Mouse (Mus musculus) heart, embryonic 11.5 days (tissue): ENCODE data around the gene Gtpbp2. TPM values are rescaled to one million over a fixed set of nuclear protein-coding genes. Genes with fewer than 3 reads are reported as not detected.

ENCODE experiments used
- ATAC-seq: fragments of 200-750 bp; cut with Nextera tagmentation; replicated peaks from 2 replicates; pipeline ENCODE4 v1.8.0; 2017; ENCODE audit warnings: moderate library complexity; ENCODE audit not compliant: insufficient number of reproducible peaks, low FRiP score, low TSS enrichment
- H3K27ac ChIP-seq: fragments of 300-500 bp; sonication (generic); 2 replicates; pipeline ENCODE4 v1.5.1; 2014; ENCODE audit warnings: mild to moderate bottlenecking, low read depth, low read length
- H3K27me3 ChIP-seq: fragments of 300-500 bp; sonication (generic); 2 replicates; pipeline ENCODE4 v1.6.1; 2014; ENCODE audit warnings: mild to moderate bottlenecking, low read length, mixed read lengths; ENCODE audit not compliant: control insufficient read depth, insufficient read depth
- H3K36me3 ChIP-seq: fragments of 300-500 bp; sonication (generic); 2 replicates; pipeline ENCODE4 v1.6.1; 2014; ENCODE audit warnings: mild to moderate bottlenecking, low read length, moderate library complexity, mixed read lengths; ENCODE audit not compliant: control insufficient read depth, insufficient read depth
- H3K4me1 ChIP-seq: fragments of 300-500 bp; sonication (generic); 2 replicates; pipeline ENCODE4 v1.6.1; 2014; ENCODE audit warnings: low read length; ENCODE audit not compliant: control insufficient read depth, insufficient read depth
- H3K4me2 ChIP-seq: fragments of 300-500 bp; sonication (generic); 2 replicates; pipeline ENCODE4 v1.6.1; 2014; ENCODE audit warnings: mild to moderate bottlenecking, moderate library complexity
- H3K4me3 ChIP-seq: fragments of 300-500 bp; sonication (generic); 2 replicates; pipeline ENCODE4 v1.5.1; 2014; ENCODE audit warnings: low read depth, low read length
- H3K9ac ChIP-seq: fragments of 300-500 bp; sonication (generic); 2 replicates; pipeline ENCODE4 v1.6.1; 2014; ENCODE audit warnings: mild to moderate bottlenecking, low read depth, low read length, moderate library complexity
- H3K9me3 ChIP-seq: fragments of 300-500 bp; sonication (generic); replicated peaks from 2 replicates; pipeline ENCODE4 v1.6.1; 2016; ENCODE audit warnings: low read length; ENCODE audit not compliant: control insufficient read depth
- WGBS: fragments of 180-500 bp; shearing (Covaris S2); extraction: QIAGEN DNeasy Blood & Tissue Kit; methylation state at CpG from one replicate; pipeline ENCODE4 v1.1.7; 2014; ENCODE audit not compliant: insufficient replicate concordance; 5-methylcytosine and 5-hydroxymethylcytosine counted together
- polyA plus RNA-seq: library from polyadenylated mRNA; unstranded; fragments of >200 nt; fragmentation: Nextera tagmentation; extraction: Ambion mirVana; gene quantifications from 2 replicates; pipeline ENCODE4 v1.2.1, GENCODE M21; 2014

Gene Gtpbp2
- polyA plus RNA-seq, 1 experiment from 2014 or later: 28.6 TPM

GRCm38 (mm10) chr17:46138563-46139236 is 22.1 kb upstream of the Gtpbp2 start:
- H3K27ac ChIP-seq: no peak overlapping the region
- H3K36me3 ChIP-seq: 0 out of 2 replicates have a peak, but pooled peaks cover 3% of the 10 kb centered on the region
- H3K9me3 ChIP-seq: no peaks in the 10 kb centered on the region
- no peak overlapping the region for H3K4me3 ChIP-seq
- ATAC-seq: no peak
- no peaks in the 10 kb centered on the region for H3K27me3 ChIP-seq
- H3K9ac ChIP-seq: no peak overlapping the region
- no peak overlapping the region for H3K4me2 ChIP-seq
- 59% methylated on average over 8 of the region's 8 CpGs for WGBS
- H3K4me1 ChIP-seq: peaks cover 6% of the 10 kb centered on the region

- 86% methylated on average over 3 of the region's 3 CpGs for WGBS
- H3K36me3 ChIP-seq: 0 out of 2 replicates have a peak, but pooled peaks cover 3% of the 10 kb centered on the region
These were observed 21.0 kb upstream of the Gtpbp2 start for GRCm38 (mm10) chr17:46139872-46140271.

GRCm38 (mm10) chr17:46143578-46144423 is 17.0 kb upstream of the Gtpbp2 start, which contains the start of gene Rsph9:
Gene Rsph9 (minus strand): TSS chr17:46144216.
- Histone ChIP-seq H3K4me1 (peaks cover 15% of the 10 kb centered on the region), H3K36me3 (peaks cover 12% of the 10 kb centered on the region), H3K27me3 (no peaks in the 10 kb centered on the region), H3K9ac (peak within 1 kb of the TSS; percentile 47), H3K4me2 (peak within 1 kb of the TSS; percentile 87), H3K4me3 (peak within 1 kb of the TSS; percentile 41), H3K9me3 (no peaks in the 10 kb centered on the region), H3K27ac (0 out of 2 replicates have a peak within 1 kb of the TSS, but pooled peaks have one; percentile 35)
- 8% methylated on average over 37 of the region's 37 CpGs for WGBS
- peak; percentile 87 for ATAC-seq

More at GRCm38 (mm10) chr17:46139872-46140271, 21.0 kb upstream of the Gtpbp2 start:
- no peak overlapping the region for H3K27ac ChIP-seq
- no peak overlapping the region for H3K4me3 ChIP-seq
- H3K4me1 ChIP-seq: peaks cover 15% of the 10 kb centered on the region
- ATAC-seq: no peak
- no peaks in the 10 kb centered on the region for H3K9me3 ChIP-seq
- H3K9ac ChIP-seq: no peak overlapping the region
- H3K4me2 ChIP-seq: no peak overlapping the region
- no peaks in the 10 kb centered on the region for H3K27me3 ChIP-seq

- Histone ChIP-seq H3K36me3 (peaks cover 3% of the 10 kb centered on the region; the same call in 1 of the 2 replicates), H3K27me3 (no peaks in the 10 kb centered on the region), H3K9me3 (no peaks in the 10 kb centered on the region), H3K27ac (peak within 1 kb of the TSS; percentile 76), H3K9ac (peak within 1 kb of the TSS; percentile 83), H3K4me3 (peak within 1 kb of the TSS; percentile 81), H3K4me1 (peaks cover 5% of the 10 kb centered on the region), H3K4me2 (peak within 1 kb of the TSS; percentile 85)
- peak; percentile 94 for ATAC-seq
- 6% methylated on average over 33 of the region's 33 CpGs for WGBS
These were observed 7.7 kb upstream of the Gtpbp2 start, which contains the start of gene Mad2l1bp for GRCm38 (mm10) chr17:46152847-46153782. Gene Mad2l1bp (minus strand): TSS chr17:46153553.

- Histone ChIP-seq H3K4me2 (no peak overlapping the region), H3K27me3 (no peaks in the 10 kb centered on the region), H3K9ac (no peak overlapping the region), H3K9me3 (no peaks in the 10 kb centered on the region), H3K27ac (no peak overlapping the region), H3K36me3 (no peaks in the 10 kb centered on the region), H3K4me3 (no peak overlapping the region), H3K4me1 (peaks cover 6% of the 10 kb centered on the region)
- 86% methylated on average over 3 of the region's 3 CpGs for WGBS
- no peak for ATAC-seq
These were observed 6.5 kb upstream of the Gtpbp2 start for GRCm38 (mm10) chr17:46154336-46154735.

- Histone ChIP-seq H3K9me3 (no peaks in the 10 kb centered on the region), H3K4me3 (no peak overlapping the region), H3K9ac (no peak overlapping the region), H3K36me3 (no peaks in the 10 kb centered on the region), H3K27ac (peak overlapping the region; percentile 22), H3K27me3 (no peaks in the 10 kb centered on the region), H3K4me2 (peak overlapping the region; percentile 11; the same call in 1 of the 2 replicates), H3K4me1 (peaks cover 14% of the 10 kb centered on the region)
- WGBS: 75% methylated on average over 5 of the region's 5 CpGs
- ATAC-seq: peak; percentile 41; the same call in 1 of the 2 replicates
These were observed 4.2 kb upstream of the Gtpbp2 start for GRCm38 (mm10) chr17:46156680-46157079.

GRCm38 (mm10) chr17:46157131-46157530 is 3.7 kb upstream of the Gtpbp2 start:
- ATAC-seq: no peak

GRCm38 (mm10) chr17:46159236-46159635 is 1.6 kb upstream of the Gtpbp2 start:
- Histone ChIP-seq H3K27ac (peak overlapping the region; percentile 91), H3K9me3 (no peaks in the 10 kb centered on the region), H3K4me2 (peak overlapping the region; percentile 84), H3K36me3 (peaks cover under 1% of the 10 kb centered on the region; the same call in 1 of the 2 replicates), H3K4me1 (peaks cover 24% of the 10 kb centered on the region), H3K4me3 (peak overlapping the region; percentile 63), H3K27me3 (no peaks in the 10 kb centered on the region), H3K9ac (peak overlapping the region; percentile 71)
- ATAC-seq: no peak
- WGBS: 31% methylated on average over 2 of the region's 2 CpGs

More at GRCm38 (mm10) chr17:46157131-46157530, 3.7 kb upstream of the Gtpbp2 start:
- H3K27me3 ChIP-seq: no peaks in the 10 kb centered on the region
- H3K4me3 ChIP-seq: no peak overlapping the region
- H3K9ac ChIP-seq: no peak overlapping the region
- peaks cover 19% of the 10 kb centered on the region for H3K4me1 ChIP-seq
- no peaks in the 10 kb centered on the region for H3K9me3 ChIP-seq
- no peak overlapping the region for H3K27ac ChIP-seq
- WGBS: 90% methylated on average over 8 of the region's 8 CpGs
- H3K36me3 ChIP-seq: no peaks in the 10 kb centered on the region
- no peak overlapping the region for H3K4me2 ChIP-seq
